14 mouse cellular contexts compared by ENCODE assay signal in genomic region chr17:85692594-85692993, GRCm38 (mm10). TPM values are rescaled to one million over a fixed set of nuclear protein-coding genes. Genes with fewer than 3 reads are reported as not detected.
DNase-seq lines count a peak whose midpoint lies in the region; ATAC-seq and TF ChIP-seq lines count a peak whose summit lies in the region.
"Had no signal": no experiment of that assay in that cellular context is flagged by ENCODE, and none has a peak within 500 bp of the region (broad histone marks: within the 10 kb centered on the region; RNA-seq: fewer than 3 reads in every experiment).

No protein-coding gene starts in this region.

- no peak for ATAC-seq in kidney, embryonic 15.5 days (replicated peaks; ENCODE audit: low FRiP score)
- ATAC-seq in embryonic facial prominence, embryonic 11.5 days (replicated peaks; ENCODE audit: insufficient number of reproducible peaks, low FRiP score, low TSS enrichment, low read depth): no peak
- no peak for ATAC-seq in limb, embryonic 15.5 days (ENCODE audit: insufficient number of reproducible peaks, low FRiP score, low TSS enrichment, low read depth)
- ATAC-seq: hindbrain, embryonic 16.5 days had no signal

- no peak for DNase-seq in kidney, adult 2 months
- peak; percentile 27 for DNase-seq in embryo, embryonic 11 days
- peak; percentile 45 for DNase-seq in embryonic facial prominence, embryonic 11.5 days (ENCODE audit: low spot score)
- DNase-seq in urinary bladder, postnatal 4 days (ENCODE audit: low spot score in 2 of 2): no peak
- no peak for DNase-seq in cerebellum, adult 9-11 months
- DNase-seq: adrenal gland, adult 8-10 months; gastrocnemius, postnatal 14 days had no signal

- no peak for TF ChIP-seq POLR2A in kidney, adult 2 months (IDR thresholded peaks at IDR 0.05; ENCODE audit: low read depth, low read length)

- no peak for TF ChIP-seq CTCF in kidney, adult 2 months (conservative IDR thresholded peaks at IDR 0.05; ENCODE audit: insufficient read depth, insufficient read length, low read depth, low read length)

- peak overlapping the region; percentile 57 for H3K4me3 ChIP-seq in kidney, embryonic 15.5 days (replicated peaks)
- H3K4me3 ChIP-seq in kidney, adult 2 months (ENCODE audit: insufficient read depth, low read depth, low read length): no peak overlapping the region
- peak overlapping the region; percentile 31 for H3K4me3 ChIP-seq in embryonic facial prominence, embryonic 11.5 days (ENCODE audit: low read depth, low read length)
- peak overlapping the region; percentile 10 for H3K4me3 ChIP-seq in limb, embryonic 15.5 days
- H3K4me3 ChIP-seq: left cerebral cortex, adult 2 months had no signal

- peaks cover 33% of the 10 kb centered on the region for H3K4me1 ChIP-seq in kidney, embryonic 15.5 days
- peaks cover under 1% of the 10 kb centered on the region; the same call in 1 of the 2 replicates for H3K4me1 ChIP-seq in kidney, adult 2 months (ENCODE audit: control insufficient read depth, insufficient read depth, low read length)
- H3K4me1 ChIP-seq in embryonic facial prominence, embryonic 11.5 days (ENCODE audit: control insufficient read depth, insufficient read depth, low read length): peaks cover 8% of the 10 kb centered on the region
- peaks cover 45% of the 10 kb centered on the region for H3K4me1 ChIP-seq in limb, embryonic 15.5 days

- WGBS in kidney, embryonic 15.5 days: 2% methylated on average over 23 of the region's 23 CpGs
- 5% methylated on average over 23 of the region's 23 CpGs for WGBS in kidney, adult 2 months
- 3% methylated on average over 23 of the region's 23 CpGs for WGBS in embryonic facial prominence, embryonic 11.5 days
- WGBS in limb, embryonic 15.5 days: 6% methylated on average over 23 of the region's 23 CpGs

- peak overlapping the region; percentile 47 for H3K9ac ChIP-seq in kidney, embryonic 15.5 days
- H3K9ac ChIP-seq in embryonic facial prominence, embryonic 11.5 days (replicated peaks; ENCODE audit: low read length): peak overlapping the region; percentile 65
- H3K9ac ChIP-seq in limb, embryonic 15.5 days: no peak overlapping the region
- H3K9ac ChIP-seq: liver, embryonic 14.5 days had no signal

- H3K36me3 ChIP-seq in kidney, embryonic 15.5 days: no peaks in the 10 kb centered on the region
- H3K36me3 ChIP-seq in kidney, adult 2 months (ENCODE audit: control insufficient read depth, insufficient read depth, low read length): no peaks in the 10 kb centered on the region
- H3K36me3 ChIP-seq in embryonic facial prominence, embryonic 11.5 days (replicated peaks; ENCODE audit: control insufficient read depth, insufficient read depth, low read depth, low read length): no peaks in the 10 kb centered on the region
- no peaks in the 10 kb centered on the region for H3K36me3 ChIP-seq in limb, embryonic 15.5 days

- H3K27me3 ChIP-seq in kidney, embryonic 15.5 days: peaks cover 90% of the 10 kb centered on the region
- H3K27me3 ChIP-seq in kidney, adult 2 months (replicated peaks; ENCODE audit: control insufficient read depth, insufficient read depth, low read length): peaks cover 3% of the 10 kb centered on the region
- peaks cover 10% of the 10 kb centered on the region for H3K27me3 ChIP-seq in embryonic facial prominence, embryonic 11.5 days (ENCODE audit: control insufficient read depth, insufficient read depth, low read length)
- peaks cover 88% of the 10 kb centered on the region for H3K27me3 ChIP-seq in limb, embryonic 15.5 days
- H3K27me3 ChIP-seq: CH12.LX had no signal

- peak overlapping the region; percentile 74 for H3K4me2 ChIP-seq in kidney, embryonic 15.5 days
- H3K4me2 ChIP-seq in embryonic facial prominence, embryonic 11.5 days (ENCODE audit: low read depth, low read length): peak overlapping the region; percentile 41
- H3K4me2 ChIP-seq in limb, embryonic 15.5 days: peak overlapping the region; percentile 22

- H3K27ac ChIP-seq in kidney, embryonic 15.5 days: peak overlapping the region; percentile 84
- no peak overlapping the region for H3K27ac ChIP-seq in kidney, adult 2 months (ENCODE audit: insufficient read depth, low read depth, low read length)
- H3K27ac ChIP-seq in embryonic facial prominence, embryonic 11.5 days (replicated peaks; ENCODE audit: low read depth, low read length): peak overlapping the region; percentile 35; the same call in 1 of the 2 replicates
- no peak overlapping the region for H3K27ac ChIP-seq in limb, embryonic 15.5 days
- H3K27ac ChIP-seq: left cerebral cortex, adult 2 months; liver, embryonic 14.5 days; macrophage had no signal

- H3K9me3 ChIP-seq in kidney, embryonic 15.5 days (replicated peaks): no peaks in the 10 kb centered on the region
- no peaks in the 10 kb centered on the region for H3K9me3 ChIP-seq in embryonic facial prominence, embryonic 11.5 days (replicated peaks; ENCODE audit: control insufficient read depth, low read length)
- H3K9me3 ChIP-seq in limb, embryonic 15.5 days: no peaks in the 10 kb centered on the region

RNA-seq across cellular contexts. Expression of gene Six2, which starts 4.5 kb away (rescaled TPM):
- polyA plus RNA-seq in kidney, embryonic 15.5 days (2015; fragmentation: Nextera tagmentation; extraction: Ambion mirVana): 16.9 and 18.9 TPM in 2 replicates
- 0.11 TPM in 1 of 2 replicates, not detected in the other for polyA plus RNA-seq in kidney, adult 2 months (2012; rRNA removed)
- polyA plus RNA-seq in embryonic facial prominence, embryonic 11.5 days (2014; fragmentation: Nextera tagmentation; extraction: Ambion mirVana): 42.5 and 55.0 TPM in 2 replicates
- 3.9 and 4.3 TPM in 2 replicates for polyA plus RNA-seq in limb, embryonic 15.5 days (2015; fragmentation: Nextera tagmentation; extraction: Ambion mirVana)
- polyA plus RNA-seq: macrophage had no signal

Comparison
In these comparisons a context has a peak if more than half of its experiments do, and no peak if none do; other contexts are left out.
1. H3K27ac ChIP-seq: peak in kidney, embryonic 15.5 days (single experiment) and embryonic facial prominence, embryonic 11.5 days (single experiment); none in kidney, adult 2 months (single experiment) and limb, embryonic 15.5 days (single experiment).
2. H3K4me2 ChIP-seq: peak in every context shown above with its lines; median percentile 74 in kidney, embryonic 15.5 days; 41 in embryonic facial prominence, embryonic 11.5 days; 22 in limb, embryonic 15.5 days.
3. DNase-seq: peak in embryo, embryonic 11 days (single experiment) and embryonic facial prominence, embryonic 11.5 days (single experiment); none in kidney, adult 2 months (single experiment), urinary bladder, postnatal 4 days (0 of 2) and cerebellum, adult 9-11 months (single experiment).